Mouse (Mus musculus) cortical plate, adult 2 months (tissue): ENCODE measurements around the gene Gm45062.

Experiments
- CTCF ChIP-seq: fragments of 200-500 bp; IDR thresholded peaks from 2 replicates; pipeline ENCODE4 v1.5.1; 2011; ENCODE audit warnings: mild to moderate bottlenecking, control low read depth, low read length; ENCODE audit not compliant: insufficient read depth; ENCODE audit errors: extremely low read depth
- POLR2A ChIP-seq: fragments of 200-500 bp; IDR thresholded peaks from 2 replicates; pipeline ENCODE4 v1.6.1; 2011; ENCODE audit warnings: mild to moderate bottlenecking, low read length, control low read depth; ENCODE audit not compliant: insufficient read depth; ENCODE audit errors: extremely low read depth

- TF ChIP-seq CTCF (no peak), POLR2A (no peak)
Observed at GRCm38 (mm10) chr6:8415823-8416222, 156.6 kb downstream of the Gm45062 start.
